Mouse (Mus musculus): ENCODE measurements at regions not wholly inside any gene's neighbourhood (a gene's known extent, or its start where the extent isn't known, plus 50 kb on each side); places are given as distances from the start of the nearest gene placed in this dataset.

GRCm38 (mm10) chr4:80442711-80443110, 391.2 kb upstream of the Tyrp1 start:
- no peak for DNase-seq (ENCODE audit: low spot score)

GRCm38 (mm10) chr4:80463615-80464014, 370.3 kb upstream of the Tyrp1 start:
- DNase-seq (ENCODE audit: low spot score) = peak; percentile 22

GRCm38 (mm10) chr4:80475736-80476478, 358.0 kb upstream of the Tyrp1 start:
- no peak for DNase-seq (ENCODE audit: low spot score)

GRCm38 (mm10) chr4:80515087-80515486, 318.8 kb upstream of the Tyrp1 start:
- no peak for DNase-seq (ENCODE audit: low spot score)

GRCm38 (mm10) chr4:80517476-80518285, 316.2 kb upstream of the Tyrp1 start:
- DNase-seq (ENCODE audit: low spot score) = peak; percentile 79

- DNase-seq (ENCODE audit: low spot score) = no peak
These were observed 315.3 kb upstream of the Tyrp1 start for GRCm38 (mm10) chr4:80518589-80518988.

GRCm38 (mm10) chr4:80539854-80540253, 294.1 kb upstream of the Tyrp1 start:
- DNase-seq (ENCODE audit: low spot score) = no peak

- no peak for DNase-seq (ENCODE audit: low spot score)
These were observed 288.8 kb upstream of the Tyrp1 start for GRCm38 (mm10) chr4:80545086-80545485.

- no peak for DNase-seq (ENCODE audit: low spot score)
These were observed 244.5 kb upstream of the Tyrp1 start for GRCm38 (mm10) chr4:80589438-80589837.

- no peak for DNase-seq (ENCODE audit: low spot score)
These were observed 205.7 kb upstream of the Tyrp1 start for GRCm38 (mm10) chr4:80628271-80628670.

- DNase-seq (ENCODE audit: low spot score) = no peak
These were observed 204.7 kb upstream of the Tyrp1 start for GRCm38 (mm10) chr4:80629251-80629650.

GRCm38 (mm10) chr4:80630260-80630659, 203.7 kb upstream of the Tyrp1 start:
- DNase-seq (ENCODE audit: low spot score) = no peak

GRCm38 (mm10) chr4:80631041-80631440, 202.9 kb upstream of the Tyrp1 start:
- DNase-seq (ENCODE audit: low spot score) = no peak

GRCm38 (mm10) chr4:80631441-80631840, 202.5 kb upstream of the Tyrp1 start:
- DNase-seq (ENCODE audit: low spot score) = no peak

- DNase-seq (ENCODE audit: low spot score) = no peak
These were observed 195.5 kb upstream of the Tyrp1 start for GRCm38 (mm10) chr4:80638381-80638780.

Data from retina, embryonic 14.5 days (tissue).